ENCODE assay signal across 17 mouse cellular contexts in the genomic region with DNA sequence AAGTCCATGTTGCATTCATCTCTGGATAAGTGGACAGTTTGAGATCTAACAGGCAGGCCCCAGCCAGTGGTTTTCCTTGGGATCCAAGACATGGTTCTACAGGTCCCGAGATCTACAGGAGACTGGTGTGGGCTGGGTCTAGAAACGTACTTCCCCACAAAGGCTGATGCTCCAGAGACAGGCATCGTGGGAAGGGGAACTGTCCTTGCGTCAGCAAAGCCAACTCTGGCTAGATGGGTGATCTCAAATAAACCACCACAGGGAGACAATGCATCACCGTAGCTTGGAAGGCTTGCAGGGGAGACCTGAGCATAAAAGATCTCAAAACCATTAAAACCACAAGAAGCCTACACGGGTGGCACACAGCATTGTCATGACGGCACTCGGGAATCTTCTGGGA. TPM values are rescaled to one million over a fixed set of nuclear protein-coding genes. Genes with fewer than 3 reads are reported as not detected.
DNase-seq lines count a peak whose midpoint lies in the region; ATAC-seq lines count a peak whose summit lies in the region.
"Had no signal": no experiment of that assay in that cellular context is flagged by ENCODE, and none has a peak within 500 bp of the region (broad histone marks: within the 10 kb centered on the region; RNA-seq: fewer than 3 reads in every experiment).

No protein-coding gene starts in this region.

- no peak for DNase-seq in gastrocnemius, adult 18-20 months (ENCODE audit: low spot score)
- DNase-seq in heart, postnatal 14 days, result no peak
- DNase-seq in left cerebral cortex, postnatal 10 days (ENCODE audit: extremely low spot score in 1 of 2, low spot score in 2 of 2), result no peak
- DNase-seq: adrenal gland, adult 2 months; adrenal gland, postnatal 10 days; adrenal gland, postnatal 25 days; cerebellum, adult 11 months; cerebellum, adult 18-20 months; cerebellum, adult 9-10 months; cerebellum, postnatal 10 days; cerebellum, postnatal 25 days; embryo, embryonic 11 days had no signal

- intact Hi-C loops in heart, postnatal 14 days (cut with DNase I), result no loop called here
- intact Hi-C loops in left cerebral cortex, postnatal 10 days (cut with DNase I), result no loop called here

- ATAC-seq in granulocyte monocyte progenitor cell, adult 5-6 weeks (replicated peaks; ENCODE audit: poor library complexity, severe bottlenecking), result peak; percentile 76
- peak; percentile 71 for ATAC-seq in megakaryocyte progenitor cell, adult 5-6 weeks (replicated peaks; ENCODE audit: poor library complexity)
- ATAC-seq: forebrain, embryonic 14.5 days; forebrain, embryonic 16.5 days had no signal

RNA-seq across cellular contexts. Expression of a gene that starts 9.4 kb away (rescaled TPM):
- not detected in 2 replicates for total RNA-seq in granulocyte monocyte progenitor cell, adult 5-6 weeks (2014; fragmentation: Nextera tagmentation)
- total RNA-seq in granulocyte monocyte progenitor cell, adult 5-6 weeks (2017), result 0.88 and 2.9 TPM in 2 replicates
- 1.9 and 2.5 TPM in 2 replicates for total RNA-seq in megakaryocyte progenitor cell, adult 5-6 weeks (2015)
- 1.9 and 2.2 TPM in 2 replicates for total RNA-seq in megakaryocyte progenitor cell, adult 5-6 weeks (2017)
- total RNA-seq in gastrocnemius, adult 18-20 months (2021), result 1 to 10 TPM in 1 of 2 experiments, under 1 TPM in 1; 0.50 to 1.0 TPM
- under 1 TPM; 0.39 to 0.45 TPM for total RNA-seq in heart, postnatal 14 days (2021)
- under 1 TPM in 1 of 2 experiments, not detected in 1; 0.43 TPM for total RNA-seq in left cerebral cortex, postnatal 10 days (2021)
- total RNA-seq: adrenal gland, postnatal 25 days; MEL had no signal
